Mouse (Mus musculus) limb, embryonic 13.5 days (tissue): ENCODE data around the gene Cntn2. TPM values are rescaled to one million over a fixed set of nuclear protein-coding genes. Genes with fewer than 3 reads are reported as not detected.

Experiments used
- ATAC-seq: fragments of 200-750 bp; cut with Nextera tagmentation; 2 replicates; pipeline ENCODE4 v1.8.0; 2017; ENCODE audit warnings: low read depth, moderate number of reproducible peaks, moderate TSS enrichment; ENCODE audit not compliant: low FRiP score
- H3K27ac ChIP-seq: fragments of 300-500 bp; sonication (generic); 2 replicates; pipeline ENCODE4 v1.5.1; 2015; ENCODE audit warnings: inconsistent platforms, mild to moderate bottlenecking, moderate library complexity
- H3K27me3 ChIP-seq: fragments of 300-500 bp; sonication (generic); 2 replicates; pipeline ENCODE4 v1.6.1; 2015; ENCODE audit warnings: mild to moderate bottlenecking, inconsistent platforms
- H3K36me3 ChIP-seq: fragments of 300-500 bp; sonication (generic); 2 replicates; pipeline ENCODE4 v1.6.1; 2015; ENCODE audit warnings: inconsistent platforms, mild to moderate bottlenecking, moderate library complexity
- H3K4me1 ChIP-seq: fragments of 300-500 bp; sonication (generic); 2 replicates; pipeline ENCODE4 v1.6.1; 2015; ENCODE audit warnings: inconsistent platforms
- H3K4me2 ChIP-seq: fragments of 300-500 bp; sonication (generic); replicated peaks from 2 replicates; pipeline ENCODE4 v1.6.1; 2015; ENCODE audit warnings: inconsistent platforms, mild to moderate bottlenecking, moderate library complexity
- H3K4me3 ChIP-seq: fragments of 300-500 bp; sonication (generic); 2 replicates; pipeline ENCODE4 v1.5.1; 2015; ENCODE audit warnings: moderate library complexity, mild to moderate bottlenecking, inconsistent platforms
- H3K9ac ChIP-seq: fragments of 300-500 bp; sonication (generic); 2 replicates; pipeline ENCODE4 v1.6.1; 2015; ENCODE audit warnings: mild to moderate bottlenecking, inconsistent platforms
- H3K9me3 ChIP-seq: fragments of 300-500 bp; sonication (generic); 2 replicates; pipeline ENCODE4 v1.6.1; 2016; ENCODE audit warnings: inconsistent platforms
- WGBS: fragments of 180-500 bp; shearing (Covaris S2); methylation state at CpG from one replicate; pipeline ENCODE4 v1.1.7; 2015; 5-methylcytosine and 5-hydroxymethylcytosine counted together
- polyA plus RNA-seq: library from polyadenylated mRNA; unstranded; fragments of >200 nt; fragmentation: Nextera tagmentation; extraction: Ambion mirVana; gene quantifications from 2 replicates; pipeline ENCODE4 v1.2.1, GENCODE M21; 2015

Cntn2 gene
- polyA plus RNA-seq, 1 experiment from 2014 or later = 0.95 TPM

- Histone ChIP-seq H3K4me3 (no peak overlapping the region), H3K4me2 (no peak overlapping the region), H3K27ac (no peak overlapping the region), H3K9ac (no peak overlapping the region), H3K27me3 (no peaks in the 10 kb centered on the region), H3K9me3 (no peaks in the 10 kb centered on the region), H3K4me1 (0 out of 2 replicates have a peak, but pooled peaks cover 4% of the 10 kb centered on the region), H3K36me3 (peaks cover 32% of the 10 kb centered on the region)
- 0 out of 2 replicates have a peak, but pooled peaks have one; percentile 24 for ATAC-seq
Observed at GRCm38 (mm10) chr1:132468926-132469325, 74.1 kb downstream of the Cntn2 start.

GRCm38 (mm10) chr1:132464651-132465050, 78.4 kb downstream of the Cntn2 start:
- Histone ChIP-seq H3K9ac (no peak overlapping the region), H3K4me3 (no peak overlapping the region), H3K27ac (no peak overlapping the region), H3K27me3 (no peaks in the 10 kb centered on the region), H3K36me3 (peaks cover 72% of the 10 kb centered on the region), H3K9me3 (no peaks in the 10 kb centered on the region), H3K4me2 (no peak overlapping the region), H3K4me1 (0 out of 2 replicates have a peak, but pooled peaks cover 4% of the 10 kb centered on the region)
- WGBS = 52% methylated on average over 5 of the region's 5 CpGs
- ATAC-seq = no peak

Other genes starting within 250 kb of the Cntn2 start
- gene Klhdc8a, start 244.6 kb downstream of the Cntn2 start, polyA plus RNA-seq = 0.09 and 0.11 TPM in 2 replicates
- 1.2 and 1.4 TPM in 2 replicates for gene Nuak2, start 227.1 kb downstream of the Cntn2 start, polyA plus RNA-seq
- gene Tmcc2, start 152.0 kb downstream of the Cntn2 start, polyA plus RNA-seq = 12.0 and 14.4 TPM in 2 replicates
- gene Dstyk, start 125.7 kb downstream of the Cntn2 start, polyA plus RNA-seq = 15.8 and 18.0 TPM in 2 replicates
- gene Rbbp5, start 65.9 kb downstream of the Cntn2 start, polyA plus RNA-seq = 51.1 and 55.2 TPM in 2 replicates
- gene Tmem81, start 37.0 kb downstream of the Cntn2 start, polyA plus RNA-seq = 1.7 and 2.0 TPM in 2 replicates
- gene Nfasc, start 198.5 kb upstream of the Cntn2 start, polyA plus RNA-seq = 1.0 and 1.3 TPM in 2 replicates